Mouse (Mus musculus): Measurements from ENCODE around the gene Mgat4e.

Gene Mgat4e

DNA sequence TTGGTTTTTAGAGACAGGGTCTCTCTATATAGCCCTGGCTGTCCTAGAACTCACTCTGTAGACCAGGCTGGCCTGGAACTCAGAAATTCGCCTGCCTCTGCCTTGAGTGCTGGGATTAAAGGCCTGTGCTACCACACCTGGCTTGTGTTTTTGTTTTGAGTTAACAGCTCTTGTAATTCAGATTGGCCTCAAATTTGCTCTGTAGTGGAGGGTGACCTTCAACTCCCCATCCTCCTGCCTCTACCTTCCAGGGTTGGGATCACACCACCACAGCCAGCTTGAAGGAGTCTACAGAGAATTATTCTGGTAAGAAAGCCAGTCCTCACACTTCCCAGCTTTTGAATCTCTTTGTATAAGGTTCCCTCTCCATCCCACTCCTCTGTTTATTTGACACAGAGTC is 48.6 kb downstream of the Mgat4e start:
- TF ChIP-seq GATA4 (IDR thresholded peaks at IDR 0.05; ENCODE audit: insufficient replicate concordance, low read length), result no peak

DNA sequence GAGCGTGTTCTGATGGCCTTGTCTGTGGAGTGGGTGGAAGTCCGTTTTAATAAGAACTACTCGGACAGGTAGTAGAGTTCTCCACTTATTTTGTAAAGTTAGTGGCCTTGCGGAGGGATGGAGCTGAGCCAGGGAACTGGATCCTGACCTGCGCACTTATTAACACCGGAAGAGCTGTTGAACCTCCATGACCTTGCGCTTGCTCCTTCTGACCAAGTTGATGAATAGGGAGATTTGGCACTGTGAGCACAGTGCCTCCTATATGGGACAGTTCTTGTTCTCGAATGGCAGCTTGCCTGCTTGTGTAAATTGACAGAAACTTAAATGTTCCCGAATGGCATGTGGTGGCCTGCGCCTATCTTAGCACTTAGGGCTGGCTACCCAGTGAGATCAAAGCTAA is 53.5 kb downstream of the Mgat4e start:
- TF ChIP-seq GATA4 (IDR thresholded peaks at IDR 0.05; ENCODE audit: insufficient replicate concordance, low read length), result no peak

DNA sequence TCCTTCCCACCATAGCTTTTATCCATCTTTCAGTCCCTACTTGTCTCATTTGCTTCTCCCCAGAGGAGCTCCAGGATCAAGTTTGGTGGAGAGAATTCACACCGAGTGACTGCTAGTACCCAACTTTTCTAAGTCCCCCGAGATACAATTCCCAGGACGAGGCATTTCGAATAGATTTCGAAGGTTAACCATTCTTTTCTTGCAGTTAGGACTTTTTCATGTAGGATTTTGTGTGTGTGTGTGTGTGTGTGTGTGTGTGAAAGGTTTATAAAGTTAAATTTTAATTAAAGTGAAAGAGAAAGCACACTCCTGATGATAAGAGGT is 54.3 kb downstream of the Mgat4e start:
- TF ChIP-seq GATA4 (IDR thresholded peaks at IDR 0.05; ENCODE audit: insufficient replicate concordance, low read length), result no peak

DNA sequence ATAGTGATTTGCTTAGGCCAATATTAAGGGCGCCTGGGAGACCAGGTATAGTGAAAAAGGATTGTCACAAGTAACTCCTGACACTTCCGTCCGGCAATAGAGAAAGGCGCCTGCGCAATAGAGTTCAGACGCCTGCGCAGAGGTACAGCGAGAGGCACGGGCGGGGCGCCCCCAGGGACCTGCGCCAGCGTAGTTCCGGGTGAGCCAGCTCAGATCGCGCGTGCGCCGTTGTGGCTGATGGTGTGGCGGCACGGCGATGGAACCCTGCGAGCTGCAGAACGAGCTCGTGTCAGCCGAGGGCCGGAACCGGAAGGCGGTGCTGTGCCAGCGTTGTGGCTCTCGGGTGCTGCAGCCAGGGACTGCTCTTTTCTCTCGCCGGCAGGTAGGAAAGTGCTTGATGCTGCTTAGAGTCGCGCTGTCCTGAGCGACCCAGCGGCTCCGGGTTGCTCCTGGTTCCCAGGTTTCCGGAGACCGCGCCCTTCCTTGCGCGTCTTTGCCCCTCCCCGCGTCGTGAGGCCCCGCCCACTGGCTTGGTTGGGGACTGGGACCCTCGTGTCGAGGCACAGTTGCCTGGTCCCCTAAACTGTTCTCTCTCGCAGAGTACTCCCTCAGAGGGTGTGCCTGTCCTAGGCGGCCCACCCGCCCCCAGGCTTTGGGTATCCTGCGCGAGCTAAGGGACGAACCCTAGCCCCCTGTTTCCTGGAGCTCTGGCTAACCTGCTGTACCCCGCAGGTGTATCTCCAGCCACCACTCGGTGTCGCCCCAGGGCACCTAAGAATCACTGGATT is 54.9 kb downstream of the Mgat4e start, which contains the start of gene Rabif:
Rabif (plus strand) TSS at position 221 of the 788 bp plus-strand sequence.
- peak; percentile 19; the same call in 1 of the 2 replicates for TF ChIP-seq GATA4 (IDR thresholded peaks at IDR 0.05; ENCODE audit: insufficient replicate concordance, low read length)

DNA sequence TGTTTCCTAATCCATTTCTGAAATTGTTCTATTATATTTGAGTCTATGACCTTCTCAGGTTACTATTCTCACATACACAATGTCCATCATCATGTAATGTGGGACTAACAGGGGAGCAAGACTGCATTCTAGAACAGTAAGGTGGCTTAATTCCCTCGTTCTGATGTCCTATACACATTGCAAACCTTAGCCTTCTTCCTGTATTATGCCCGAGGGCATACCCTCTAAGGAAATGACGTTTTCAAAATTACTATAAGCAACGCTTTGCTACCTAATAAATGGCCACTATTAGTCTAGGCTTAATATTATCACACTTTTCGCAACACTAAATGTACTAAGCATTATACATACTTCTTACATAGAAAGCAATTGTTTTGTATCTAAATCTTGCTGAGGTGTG is 55.5 kb downstream of the Mgat4e start:
- TF ChIP-seq GATA4 (IDR thresholded peaks at IDR 0.05; ENCODE audit: insufficient replicate concordance, low read length), result no peak

DNA sequence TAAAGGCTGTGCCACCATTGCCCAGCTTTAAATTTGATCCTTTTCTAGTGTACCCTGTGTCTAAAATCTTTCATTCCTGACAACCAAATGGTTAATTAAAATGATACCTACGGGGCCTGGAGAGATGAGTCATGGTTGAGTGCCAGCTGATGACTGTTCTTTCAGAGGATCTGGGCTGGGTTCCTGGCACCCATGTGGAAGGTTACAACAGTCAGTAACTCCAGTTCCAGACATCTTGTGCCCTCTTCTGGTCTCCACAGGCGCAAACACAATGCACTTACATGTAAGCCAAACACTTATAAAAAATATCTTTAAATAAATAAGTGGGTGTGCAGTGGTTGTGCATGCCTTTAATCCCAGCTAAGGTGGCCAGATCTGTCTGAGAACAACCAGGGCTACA is 56.0 kb downstream of the Mgat4e start:
- no peak for TF ChIP-seq GATA4 (IDR thresholded peaks at IDR 0.05; ENCODE audit: insufficient replicate concordance, low read length)

DNA sequence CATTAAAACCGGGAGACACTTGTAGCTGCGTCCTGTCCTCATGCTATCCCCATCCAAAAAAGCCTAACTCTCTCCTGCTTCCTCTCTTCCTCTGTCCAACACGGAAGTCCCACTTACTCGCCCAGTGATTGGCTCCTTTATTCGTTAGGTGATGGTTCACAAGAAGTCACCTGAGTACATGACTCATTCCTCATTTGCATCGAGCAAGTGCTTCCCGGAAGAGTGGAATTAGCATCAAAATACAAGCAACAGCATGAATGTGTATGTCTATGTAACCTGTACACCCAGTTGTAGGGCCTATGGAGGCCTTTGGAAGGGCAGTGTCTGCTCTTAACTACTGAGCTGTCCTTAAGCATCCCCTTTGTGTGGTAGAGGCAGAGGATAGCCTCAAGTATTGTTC is 57.2 kb downstream of the Mgat4e start:
- no peak for TF ChIP-seq GATA4 (IDR thresholded peaks at IDR 0.05; ENCODE audit: insufficient replicate concordance, low read length)

All from liver, adult (tissue).